Mouse (Mus musculus) forebrain, embryonic 14.5 days (tissue): Measurements from ENCODE around the gene Slc39a7. TPM values are rescaled to one million over a fixed set of nuclear protein-coding genes. Genes with fewer than 3 reads are reported as not detected.
A peak's percentile ranks its signal among the peaks of the same experiment; 100 is the strongest.
"Not testable (repeated sequence)": the region's sequence is repeated elsewhere in the genome, so short reads cannot be mapped to it uniquely, and the experiment has no call there.

Experiments
- ATAC-seq: fragments of 200-750 bp; cut with Nextera tagmentation; 2 replicates; pipeline ENCODE4 v1.8.0; 2017; ENCODE audit warnings: mild to moderate bottlenecking, moderate library complexity
- DNase-seq: peaks from one replicate; pipeline ENCODE4 v3.0.0-alpha.2; 2015; ENCODE audit warnings: low spot score
- H3K27ac ChIP-seq: fragments of 300-500 bp; sonication (generic); 2 replicates; pipeline ENCODE4 v1.5.1; 2014; ENCODE audit warnings: low read depth, mild to moderate bottlenecking, control low read depth, low read length, moderate library complexity
- H3K27me3 ChIP-seq: fragments of 300-500 bp; sonication (generic); replicated peaks from 2 replicates; pipeline ENCODE4 v1.6.1; 2014; ENCODE audit warnings: low read length, control low read depth, mixed read lengths; ENCODE audit not compliant: control insufficient read depth, insufficient read depth
- H3K36me3 ChIP-seq: fragments of 300-500 bp; sonication (generic); 2 replicates; pipeline ENCODE4 v1.6.1; 2014; ENCODE audit warnings: low read length, control low read depth; ENCODE audit not compliant: control insufficient read depth, insufficient read depth
- H3K4me1 ChIP-seq: fragments of 300-500 bp; sonication (generic); 2 replicates; pipeline ENCODE4 v1.6.1; 2014; ENCODE audit warnings: antibody characterized with exemption, low read length, control low read depth; ENCODE audit not compliant: control insufficient read depth, insufficient read depth
- H3K4me2 ChIP-seq: fragments of 300-500 bp; sonication (generic); 2 replicates; pipeline ENCODE4 v1.6.1; 2014; ENCODE audit warnings: mild to moderate bottlenecking, control low read depth, low read length
- H3K4me3 ChIP-seq: fragments of 300-500 bp; sonication (generic); 2 replicates; pipeline ENCODE4 v1.5.1; 2014; ENCODE audit warnings: low read depth, low read length, control low read depth
- H3K9ac ChIP-seq: fragments of 300-500 bp; sonication (generic); 2 replicates; pipeline ENCODE4 v1.6.1; 2014; ENCODE audit warnings: mild to moderate bottlenecking, low read length, control low read depth, moderate library complexity
- H3K9me3 ChIP-seq: fragments of 300-500 bp; sonication (generic); replicated peaks from 2 replicates; pipeline ENCODE4 v1.6.1; 2016; ENCODE audit warnings: low read length, control low read depth, mixed read lengths; ENCODE audit not compliant: control insufficient read depth
- WGBS: fragments of 180-500 bp; shearing (Covaris S2); extraction: QIAGEN DNeasy Blood & Tissue Kit; methylation state at CpG from one replicate; pipeline ENCODE4 v1.1.7; 2014; 5-methylcytosine and 5-hydroxymethylcytosine counted together
- polyA plus RNA-seq: library from polyadenylated mRNA; unstranded; fragments of >200 nt; fragmentation: Nextera tagmentation; extraction: Ambion mirVana; gene quantifications from 2 replicates; pipeline ENCODE4 v1.2.1, GENCODE M21; 2014

Gene Slc39a7
- polyA plus RNA-seq, 1 experiment from 2014 or later: 78.3 TPM

DNA sequence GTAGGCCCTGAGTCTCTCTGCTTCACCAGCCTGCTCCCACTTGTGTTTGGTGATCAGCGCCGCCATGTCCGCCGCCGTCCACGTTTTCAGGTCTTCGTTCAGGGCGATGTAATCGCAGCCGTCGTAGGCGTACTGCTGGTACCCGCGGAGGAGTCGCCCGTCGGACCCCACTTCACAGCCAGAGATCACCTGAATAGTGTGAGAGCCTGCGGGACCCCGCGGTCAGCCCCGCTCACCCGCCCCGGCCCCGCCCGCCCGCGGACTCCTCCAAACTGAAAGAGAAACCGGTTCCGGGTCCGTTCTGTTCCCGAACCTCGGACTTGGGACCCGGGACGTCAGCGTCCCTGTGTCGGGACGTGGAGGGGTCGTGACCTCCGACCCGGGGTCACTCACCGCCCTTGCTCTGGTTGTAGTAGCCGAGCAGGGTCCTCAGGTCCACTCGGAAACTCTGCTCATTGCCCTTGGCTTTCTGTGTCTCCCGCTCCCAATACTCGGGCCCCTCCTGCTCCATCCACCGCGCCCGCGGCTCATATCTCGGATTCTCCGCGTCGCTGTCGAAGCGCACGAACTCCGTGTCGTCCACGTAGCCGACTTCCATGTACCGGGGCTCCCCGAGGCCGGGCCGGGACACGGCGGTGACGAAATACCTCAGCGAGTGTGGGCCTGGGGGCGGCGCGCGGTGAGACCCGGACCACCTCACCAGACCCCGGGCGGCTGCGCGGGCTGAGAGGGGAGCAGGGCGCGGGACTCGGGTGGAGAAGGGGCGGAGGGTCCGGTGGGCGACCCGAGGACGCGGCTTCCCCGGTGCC is 31.9 kb downstream of the Slc39a7 start:
- H3K27ac ChIP-seq: no peak overlapping the region
- H3K27me3 ChIP-seq: 0 out of 2 replicates have a peak, but pooled peaks cover 11% of the 10 kb centered on the region
- H3K4me2 ChIP-seq: peak overlapping the region; percentile 91
- H3K4me3 ChIP-seq: peak overlapping the region; percentile 46
- 2% methylated on average over 86 of the region's 87 CpGs for WGBS
- H3K9me3 ChIP-seq: no peaks in the 10 kb centered on the region
- peaks cover 6% of the 10 kb centered on the region; the same call in 1 of the 2 replicates for H3K4me1 ChIP-seq
- no peak for ATAC-seq
- H3K36me3 ChIP-seq: no peaks in the 10 kb centered on the region
- no peak for DNase-seq
- H3K9ac ChIP-seq: peak overlapping the region; percentile 59

- not testable (repeated sequence) for H3K9ac ChIP-seq, H3K4me1 ChIP-seq, H3K27ac ChIP-seq, H3K9me3 ChIP-seq, DNase-seq, H3K36me3 ChIP-seq, ATAC-seq, H3K4me3 ChIP-seq, H3K4me2 ChIP-seq
- WGBS: 74% methylated on average over 5 of the region's 5 CpGs
- 0 out of 2 replicates have a peak, but pooled peaks cover 11% of the 10 kb centered on the region for H3K27me3 ChIP-seq
Measured at GRCm38 (mm10) chr17:33998697-33999096, 32.8 kb downstream of the Slc39a7 start.

DNA sequence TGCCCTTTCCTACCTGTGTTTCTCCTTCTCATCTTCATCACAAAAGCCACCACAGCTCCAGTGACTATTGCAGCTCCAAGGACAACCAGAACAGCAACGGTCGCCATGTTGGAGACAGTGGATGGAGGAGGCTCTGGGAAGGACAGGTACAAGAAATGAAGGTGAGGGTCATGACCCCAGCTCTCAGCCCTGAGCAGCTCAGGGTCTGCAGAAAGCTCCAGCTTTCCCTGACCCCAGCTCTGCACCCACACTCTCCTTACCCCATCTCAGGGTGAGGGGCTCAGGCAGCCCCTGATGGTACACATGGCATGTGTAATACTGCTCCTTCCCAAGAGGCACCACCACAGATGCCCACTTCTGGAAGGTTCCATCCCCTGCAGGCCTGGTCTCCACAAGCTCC is 34.5 kb downstream of the Slc39a7 start:
- H3K27ac ChIP-seq, DNase-seq, H3K4me3 ChIP-seq, H3K4me1 ChIP-seq, H3K36me3 ChIP-seq, ATAC-seq, H3K9ac ChIP-seq, H3K9me3 ChIP-seq, H3K4me2 ChIP-seq: not testable (repeated sequence)
- 85% methylated on average over 2 of the region's 2 CpGs for WGBS
- H3K27me3 ChIP-seq: 0 out of 2 replicates have a peak, but pooled peaks cover 11% of the 10 kb centered on the region

DNA sequence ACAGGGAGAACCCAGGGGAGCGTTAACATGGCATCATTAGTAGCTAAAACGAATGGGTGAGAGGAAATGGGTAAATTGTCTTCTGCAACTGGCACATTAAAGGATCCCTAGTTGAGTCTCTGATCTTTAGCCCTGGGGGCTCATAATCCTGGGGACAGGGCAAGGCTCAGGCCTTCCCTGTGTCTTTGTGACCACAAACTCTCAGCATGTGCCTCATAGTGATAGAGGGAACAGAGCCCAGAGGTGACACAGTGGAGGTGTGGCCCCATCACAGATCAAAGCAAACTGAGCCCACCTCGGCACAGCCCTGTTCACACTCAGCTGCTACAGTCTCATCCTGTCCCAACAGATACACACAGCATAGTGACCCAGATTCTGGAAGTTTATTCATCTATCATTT is 35.8 kb downstream of the Slc39a7 start:
- 73% methylated on average over 3 of the region's 3 CpGs for WGBS
- ATAC-seq: no peak

DNA sequence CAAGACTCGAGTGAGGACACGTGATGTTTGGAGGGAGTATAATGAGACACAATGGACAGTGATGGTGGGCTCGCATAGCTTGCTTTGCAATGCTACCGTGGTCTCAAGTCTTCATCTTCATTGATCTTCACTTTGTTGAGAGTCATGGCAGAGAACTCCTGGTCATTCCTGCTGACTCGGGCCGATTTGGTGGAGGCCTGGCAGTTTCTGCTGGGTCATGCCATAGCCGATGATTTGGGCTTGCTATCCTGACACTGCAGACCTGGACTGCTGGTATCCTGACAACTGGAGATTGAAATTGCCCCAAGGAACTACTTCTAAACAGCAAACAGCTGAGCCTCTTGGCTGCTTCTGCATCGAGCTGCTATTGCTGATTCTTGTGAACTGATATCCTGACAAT is 36.5 kb downstream of the Slc39a7 start:
- no peak for DNase-seq
- H3K4me1 ChIP-seq: peaks cover 3% of the 10 kb centered on the region; the same call in 1 of the 2 replicates
- H3K27me3 ChIP-seq: 0 out of 2 replicates have a peak, but pooled peaks cover 5% of the 10 kb centered on the region
- no peak overlapping the region for H3K27ac ChIP-seq
- H3K36me3 ChIP-seq: no peaks in the 10 kb centered on the region
- H3K9ac ChIP-seq: no peak overlapping the region
- ATAC-seq: no peak
- 94% methylated on average over 8 of the region's 8 CpGs for WGBS
- no peak overlapping the region for H3K4me3 ChIP-seq
- H3K9me3 ChIP-seq: no peaks in the 10 kb centered on the region
- H3K4me2 ChIP-seq: no peak overlapping the region

More for the DNA sequence above, 35.8 kb downstream of the Slc39a7 start:
- Histone ChIP-seq H3K36me3 (no peaks in the 10 kb centered on the region), H3K4me1 (peaks cover 6% of the 10 kb centered on the region; the same call in 1 of the 2 replicates), H3K27ac (no peak overlapping the region), H3K9ac (no peak overlapping the region), H3K9me3 (no peaks in the 10 kb centered on the region), H3K4me3 (no peak overlapping the region), H3K27me3 (0 out of 2 replicates have a peak, but pooled peaks cover 11% of the 10 kb centered on the region), H3K4me2 (no peak overlapping the region)
- DNase-seq: no peak

DNA sequence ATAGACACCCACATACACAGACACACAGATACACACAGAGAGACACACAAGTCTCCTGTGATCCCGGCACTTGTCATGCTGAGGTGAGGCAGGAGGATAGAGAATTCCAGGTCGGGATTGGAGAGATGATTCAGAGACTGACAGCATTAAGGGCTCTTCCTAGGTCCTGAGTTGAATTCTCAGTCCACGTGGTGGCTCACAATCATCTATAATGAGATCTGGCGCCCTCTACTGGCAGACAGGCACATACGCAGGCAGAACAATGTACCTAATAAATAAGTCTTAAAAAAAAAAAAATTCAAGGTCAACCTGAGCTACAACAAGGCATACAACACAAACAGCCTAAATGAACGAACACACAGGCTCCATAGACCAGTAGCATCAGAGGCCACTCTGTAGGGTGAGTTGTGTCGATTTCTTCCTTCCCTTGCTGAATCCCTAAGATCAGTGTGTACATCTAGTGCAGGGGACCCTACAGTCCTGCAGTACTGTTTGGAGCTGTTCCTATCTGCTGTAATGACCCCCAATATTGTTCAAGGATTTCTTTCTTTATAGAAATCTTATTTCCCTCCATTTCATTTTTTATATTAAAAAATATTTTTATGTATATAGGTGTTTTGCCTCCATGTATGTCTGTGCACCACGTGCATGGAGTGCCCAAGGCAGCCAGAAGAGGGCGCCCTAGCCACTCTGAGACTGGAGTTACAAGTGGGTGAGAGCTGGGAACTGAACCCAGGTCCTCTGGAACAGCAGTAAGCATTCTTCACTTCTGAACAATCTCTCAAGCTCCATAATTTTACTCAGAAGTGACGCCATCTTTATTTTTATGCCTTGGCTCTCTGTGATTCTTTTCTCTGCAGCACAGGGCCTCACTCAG is 39.5 kb downstream of the Slc39a7 start:
- 34% methylated on average over 10 of the region's 10 CpGs for WGBS
- no peak overlapping the region for H3K27ac ChIP-seq
- H3K4me2 ChIP-seq: no peak overlapping the region
- ATAC-seq (peak; percentile 58; the same call in 1 of the 2 replicates), DNase-seq (peak; percentile 92)
- no peaks in the 10 kb centered on the region for H3K36me3 ChIP-seq
- no peaks in the 10 kb centered on the region for H3K4me1 ChIP-seq
- no peak overlapping the region for H3K4me3 ChIP-seq
- H3K9me3 ChIP-seq: no peaks in the 10 kb centered on the region
- H3K9ac ChIP-seq: no peak overlapping the region
- H3K27me3 ChIP-seq: no peaks in the 10 kb centered on the region

GRCm38 (mm10) chr17:33982136-33982535 is 49.3 kb downstream of the Slc39a7 start:
- WGBS: 7% methylated on average over 8 of the region's 8 CpGs
- peak overlapping the region; percentile 48 for H3K4me2 ChIP-seq
- H3K9ac ChIP-seq, H3K9me3 ChIP-seq, H3K4me1 ChIP-seq, H3K27ac ChIP-seq, ATAC-seq, H3K36me3 ChIP-seq: not testable (repeated sequence)
- DNase-seq: peak; percentile 68
- H3K4me3 ChIP-seq: peak overlapping the region; percentile 42; the same call in 1 of the 2 replicates
- peaks cover 26% of the 10 kb centered on the region for H3K27me3 ChIP-seq

DNA sequence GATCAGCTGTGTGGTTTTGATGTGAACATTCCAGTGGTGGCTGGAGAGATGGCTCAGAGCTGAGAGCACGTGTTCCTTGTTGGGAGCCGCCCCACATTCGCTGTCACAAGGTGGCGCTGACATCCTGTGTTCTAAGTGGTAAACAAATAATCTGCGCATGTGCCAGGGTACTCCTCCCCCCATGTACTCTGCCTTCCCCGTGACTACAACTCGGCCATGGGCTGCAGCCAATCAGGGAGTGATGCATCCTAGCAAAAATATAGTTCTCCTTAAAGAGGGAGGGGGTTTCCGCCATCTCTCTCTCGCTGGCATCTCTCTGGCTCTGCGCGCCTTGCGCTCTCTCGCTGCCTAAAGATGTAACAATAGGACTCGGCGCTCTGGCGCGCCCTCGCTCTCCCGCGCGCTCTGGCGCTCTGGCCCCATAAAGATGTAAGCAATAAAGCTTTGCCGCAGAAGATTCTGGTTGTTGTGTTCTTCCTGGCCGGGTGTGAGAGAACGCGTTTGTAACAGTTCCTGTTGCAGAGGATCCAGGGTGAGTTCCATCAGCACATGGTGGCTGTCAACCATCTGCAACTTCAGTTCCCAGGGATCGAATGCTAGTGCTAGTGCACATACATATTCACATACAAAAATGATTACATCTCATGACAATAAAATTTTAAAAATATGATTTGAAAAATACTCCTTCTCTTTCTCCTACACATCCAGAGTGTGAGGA is 50.1 kb downstream of the Slc39a7 start:
- peak overlapping the region; percentile 55; the same call in 1 of the 2 replicates for H3K9ac ChIP-seq
- ATAC-seq: peak; percentile 97
- DNase-seq: peak; percentile 99
- H3K4me2 ChIP-seq: peak overlapping the region; percentile 48
- not testable (repeated sequence) for H3K9me3 ChIP-seq, H3K36me3 ChIP-seq, H3K4me1 ChIP-seq
- H3K27ac ChIP-seq: peak overlapping the region; percentile 77
- WGBS: under 1% methylated on average over 27 of the region's 27 CpGs
- peak overlapping the region; percentile 42 for H3K4me3 ChIP-seq
- H3K27me3 ChIP-seq: peaks cover 26% of the 10 kb centered on the region
